Mouse (Mus musculus): ENCODE results near the gene Las1l. TPM values are rescaled to one million over a fixed set of nuclear protein-coding genes. Genes with fewer than 3 reads are reported as not detected.

The Las1l gene
- polyA plus RNA-seq, 1 experiment from 2014 or later: 46.4 TPM

DNA sequence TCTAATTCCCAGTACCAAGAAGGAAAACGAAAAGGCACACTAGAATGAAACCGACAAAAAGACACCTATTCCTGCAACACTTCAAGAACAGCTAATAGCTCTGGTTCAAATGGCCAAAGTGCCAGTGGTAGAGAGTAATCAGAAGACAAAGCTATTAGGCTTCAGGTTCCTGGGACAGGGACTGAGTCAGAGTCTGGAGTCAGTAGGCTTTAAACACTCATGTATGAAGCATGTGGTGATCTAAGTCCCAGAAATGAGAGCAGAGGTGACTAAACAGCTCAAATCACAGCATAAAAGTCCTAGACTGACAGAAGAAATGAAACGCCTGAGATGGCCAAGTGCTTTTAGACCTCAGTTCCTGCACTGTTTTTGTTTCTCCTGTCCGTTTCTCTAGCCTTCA is 8.6 kb downstream of the Las1l start:
- Histone ChIP-seq H3K9ac (ENCODE audit: low read depth, low read length) (no peak overlapping the region), H3K4me2 (ENCODE audit: low read length) (no peak overlapping the region), H3K9me3 (replicated peaks; ENCODE audit: low read length) (no peaks in the 10 kb centered on the region), H3K27ac (no peak overlapping the region), H3K4me1 (replicated peaks; ENCODE audit: insufficient read depth, low read length) (no peaks in the 10 kb centered on the region), H3K4me3 (replicated peaks; ENCODE audit: low read depth, low read length) (no peak overlapping the region), H3K36me3 (ENCODE audit: insufficient read depth, low read length) (0 out of 2 replicates have a peak, but pooled peaks cover 14% of the 10 kb centered on the region), H3K27me3 (ENCODE audit: insufficient read depth, low read length) (no peaks in the 10 kb centered on the region)
- ATAC-seq (replicated peaks; ENCODE audit: low FRiP score, low read depth): no peak
- 79% methylated on average over 4 of the region's 4 CpGs for WGBS
- TF ChIP-seq CTCF (IDR thresholded peaks at IDR 0.05; ENCODE audit: low read depth): no peak
- DNase-seq (ENCODE audit: low spot score): no peak

- Histone ChIP-seq H3K4me2 (ENCODE audit: low read length) (no peak overlapping the region), H3K4me1 (replicated peaks; ENCODE audit: insufficient read depth, low read length) (no peaks in the 10 kb centered on the region), H3K27ac (no peak overlapping the region), H3K27me3 (ENCODE audit: insufficient read depth, low read length) (no peaks in the 10 kb centered on the region), H3K36me3 (ENCODE audit: insufficient read depth, low read length) (0 out of 2 replicates have a peak, but pooled peaks cover 9% of the 10 kb centered on the region), H3K9ac (ENCODE audit: low read depth, low read length) (no peak overlapping the region), H3K9me3 (replicated peaks; ENCODE audit: low read length) (no peaks in the 10 kb centered on the region), H3K4me3 (replicated peaks; ENCODE audit: low read depth, low read length) (no peak overlapping the region)
- no peak for TF ChIP-seq CTCF (IDR thresholded peaks at IDR 0.05; ENCODE audit: low read depth)
- ATAC-seq (replicated peaks; ENCODE audit: low FRiP score, low read depth) (no peak), DNase-seq (ENCODE audit: low spot score) (no peak)
- 81% methylated on average over 2 of the region's 2 CpGs for WGBS
Observed at GRCm38 (mm10) chrX:95945496-95945895, 11.3 kb downstream of the Las1l start.

DNA sequence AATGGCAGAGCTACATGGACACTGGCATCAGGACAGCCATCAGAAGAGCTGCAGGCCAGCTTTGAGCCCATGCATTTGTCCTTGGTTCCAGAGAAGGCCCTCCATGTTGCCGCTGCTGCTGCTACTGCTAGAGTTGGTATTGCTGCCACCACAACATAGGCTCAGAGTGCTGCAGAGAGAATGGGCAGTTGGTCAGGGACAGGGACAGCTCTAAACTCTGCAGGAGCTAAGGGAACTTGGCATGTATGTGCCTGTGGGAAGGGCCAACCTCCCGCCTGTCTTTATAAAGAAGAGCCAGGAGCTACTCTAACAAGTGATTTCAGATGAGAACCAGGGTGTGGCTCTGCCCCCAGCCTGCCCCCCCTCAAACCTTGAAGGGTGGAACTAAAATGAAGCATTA is 21.3 kb downstream of the Las1l start:
- no peak for TF ChIP-seq CTCF (IDR thresholded peaks at IDR 0.05; ENCODE audit: low read depth)
- no peak for ATAC-seq (replicated peaks; ENCODE audit: low FRiP score, low read depth)

GRCm38 (mm10) chrX:95902716-95903115 is 54.0 kb downstream of the Las1l start:
- TF ChIP-seq CTCF (IDR thresholded peaks at IDR 0.05; ENCODE audit: low read depth): no peak
- WGBS: 82% methylated on average over 3 of the region's 3 CpGs
- DNase-seq (ENCODE audit: low spot score) (no peak), ATAC-seq (replicated peaks; ENCODE audit: low FRiP score, low read depth) (no peak)
- no peaks in the 10 kb centered on the region for H3K27me3 ChIP-seq (ENCODE audit: insufficient read depth, low read length)
- H3K36me3 ChIP-seq (ENCODE audit: insufficient read depth, low read length): no peaks in the 10 kb centered on the region
- H3K4me3 ChIP-seq (replicated peaks; ENCODE audit: low read depth, low read length): no peak overlapping the region
- H3K9ac ChIP-seq (ENCODE audit: low read depth, low read length): no peak overlapping the region
- no peaks in the 10 kb centered on the region for H3K4me1 ChIP-seq (replicated peaks; ENCODE audit: insufficient read depth, low read length)
- no peaks in the 10 kb centered on the region for H3K9me3 ChIP-seq (replicated peaks; ENCODE audit: low read length)
- H3K27ac ChIP-seq: no peak overlapping the region
- no peak overlapping the region for H3K4me2 ChIP-seq (ENCODE audit: low read length)

More for the DNA sequence above, 21.3 kb downstream of the Las1l start:
- no peak for DNase-seq (ENCODE audit: low spot score)
- H3K4me3 ChIP-seq (replicated peaks; ENCODE audit: low read depth, low read length): no peak overlapping the region
- WGBS: 95% methylated on average over 2 of the region's 2 CpGs
- no peak overlapping the region for H3K4me2 ChIP-seq (ENCODE audit: low read length)
- peaks cover 19% of the 10 kb centered on the region; the same call in 1 of the 2 replicates for H3K36me3 ChIP-seq (ENCODE audit: insufficient read depth, low read length)
- H3K27ac ChIP-seq: no peak overlapping the region
- no peaks in the 10 kb centered on the region for H3K27me3 ChIP-seq (ENCODE audit: insufficient read depth, low read length)
- no peaks in the 10 kb centered on the region for H3K9me3 ChIP-seq (replicated peaks; ENCODE audit: low read length)
- no peak overlapping the region for H3K9ac ChIP-seq (ENCODE audit: low read depth, low read length)
- no peaks in the 10 kb centered on the region for H3K4me1 ChIP-seq (replicated peaks; ENCODE audit: insufficient read depth, low read length)

Other genes with a start within 250 kb of the Las1l start
- gene Zc3h12b, start 245.3 kb downstream of the Las1l start, polyA plus RNA-seq (2015; fragmentation: Nextera tagmentation; extraction: Ambion mirVana): 1.6 and 1.7 TPM in 2 replicates
- gene Msn, start 139.1 kb upstream of the Las1l start, polyA plus RNA-seq (2015; fragmentation: Nextera tagmentation; extraction: Ambion mirVana): 107 and 113 TPM in 2 replicates